Mouse (Mus musculus) hindbrain, embryonic 15.5 days (tissue): ENCODE measurements around the gene Fam98a. TPM values are rescaled to one million over a fixed set of nuclear protein-coding genes. Genes with fewer than 3 reads are reported as not detected.

Experiments used
- ATAC-seq: fragments of 200-750 bp; cut with Nextera tagmentation; 2 replicates; pipeline ENCODE4 v1.8.0; 2017; ENCODE audit warnings: low read depth, moderate number of reproducible peaks, moderate TSS enrichment; ENCODE audit not compliant: low FRiP score
- H3K27ac ChIP-seq: fragments of 300-500 bp; sonication (generic); replicated peaks from 2 replicates; pipeline ENCODE4 v1.5.1; 2015; ENCODE audit warnings: mild to moderate bottlenecking, inconsistent platforms
- H3K27me3 ChIP-seq: fragments of 300-500 bp; sonication (generic); 2 replicates; pipeline ENCODE4 v1.6.1; 2015; ENCODE audit warnings: control low read depth, inconsistent platforms
- H3K36me3 ChIP-seq: fragments of 300-500 bp; sonication (generic); 2 replicates; pipeline ENCODE4 v1.6.1; 2015; ENCODE audit warnings: control low read depth, inconsistent platforms
- H3K4me1 ChIP-seq: fragments of 300-500 bp; sonication (generic); replicated peaks from 2 replicates; pipeline ENCODE4 v1.6.1; 2015; ENCODE audit warnings: control low read depth, inconsistent platforms
- H3K4me2 ChIP-seq: fragments of 300-500 bp; sonication (generic); 2 replicates; pipeline ENCODE4 v1.6.1; 2015; ENCODE audit warnings: moderate library complexity, mild to moderate bottlenecking, inconsistent platforms
- H3K4me3 ChIP-seq: fragments of 300-500 bp; sonication (generic); 2 replicates; pipeline ENCODE4 v1.5.1; 2015; ENCODE audit warnings: mild to moderate bottlenecking, inconsistent platforms
- H3K9ac ChIP-seq: fragments of 300-500 bp; sonication (generic); 2 replicates; pipeline ENCODE4 v1.6.1; 2015; ENCODE audit warnings: inconsistent platforms
- H3K9me3 ChIP-seq: fragments of 300-500 bp; sonication (generic); 2 replicates; pipeline ENCODE4 v1.6.1; 2016; ENCODE audit warnings: control low read depth, inconsistent platforms
- WGBS: fragments of 180-500 bp; shearing (Covaris S2); methylation state at CpG from one replicate; pipeline ENCODE4 v1.1.7; 2015; 5-methylcytosine and 5-hydroxymethylcytosine counted together
- polyA plus RNA-seq: library from polyadenylated mRNA; unstranded; fragments of >200 nt; fragmentation: Nextera tagmentation; extraction: Ambion mirVana; gene quantifications from 2 replicates; pipeline ENCODE4 v1.2.1, GENCODE M21; 2015

The Fam98a gene
- polyA plus RNA-seq, 1 experiment from 2014 or later = 26.5 TPM

GRCm38 (mm10) chr17:75518181-75518901 lies 33.4 kb downstream of the Fam98a start:
- no peak overlapping the region for H3K4me2 ChIP-seq
- H3K4me3 ChIP-seq = no peak overlapping the region
- H3K9ac ChIP-seq = no peak overlapping the region
- WGBS = 71% methylated on average over 8 of the region's 8 CpGs
- H3K9me3 ChIP-seq = no peaks in the 10 kb centered on the region
- H3K4me1 ChIP-seq = 0 out of 2 replicates have a peak, but pooled peaks cover 3% of the 10 kb centered on the region
- H3K36me3 ChIP-seq = no peaks in the 10 kb centered on the region
- H3K27me3 ChIP-seq = no peaks in the 10 kb centered on the region
- H3K27ac ChIP-seq = no peak overlapping the region
- no peak for ATAC-seq

- ATAC-seq = no peak
- Histone ChIP-seq H3K9me3 (no peaks in the 10 kb centered on the region), H3K36me3 (no peaks in the 10 kb centered on the region), H3K27me3 (no peaks in the 10 kb centered on the region), H3K4me2 (no peak overlapping the region), H3K4me1 (no peaks in the 10 kb centered on the region), H3K4me3 (no peak overlapping the region), H3K27ac (no peak overlapping the region), H3K9ac (no peak overlapping the region)
- WGBS = 66% methylated on average over 4 of the region's 4 CpGs
Observed at GRCm38 (mm10) chr17:75516591-75516990, 35.2 kb downstream of the Fam98a start.

GRCm38 (mm10) chr17:75509257-75509656 lies 42.5 kb downstream of the Fam98a start:
- H3K4me2 ChIP-seq = no peak overlapping the region
- no peaks in the 10 kb centered on the region for H3K9me3 ChIP-seq
- H3K27me3 ChIP-seq = no peaks in the 10 kb centered on the region
- H3K4me1 ChIP-seq = no peaks in the 10 kb centered on the region
- H3K27ac ChIP-seq = no peak overlapping the region
- H3K9ac ChIP-seq = no peak overlapping the region
- no peak for ATAC-seq
- H3K4me3 ChIP-seq = no peak overlapping the region
- no peaks in the 10 kb centered on the region for H3K36me3 ChIP-seq
- WGBS = 86% methylated on average over 5 of the region's 5 CpGs

GRCm38 (mm10) chr17:75506708-75507641 lies 44.8 kb downstream of the Fam98a start:
- no peak overlapping the region for H3K4me3 ChIP-seq
- H3K27ac ChIP-seq = no peak overlapping the region
- 77% methylated on average over 10 of the region's 10 CpGs for WGBS
- no peak for ATAC-seq
- no peaks in the 10 kb centered on the region for H3K27me3 ChIP-seq
- no peak overlapping the region for H3K4me2 ChIP-seq
- no peak overlapping the region for H3K9ac ChIP-seq
- no peaks in the 10 kb centered on the region for H3K36me3 ChIP-seq
- H3K4me1 ChIP-seq = no peaks in the 10 kb centered on the region
- H3K9me3 ChIP-seq = no peaks in the 10 kb centered on the region

GRCm38 (mm10) chr17:75506097-75506675 lies 45.6 kb downstream of the Fam98a start:
- WGBS = 89% methylated on average over 10 of the region's 10 CpGs

GRCm38 (mm10) chr17:75505053-75505452 lies 46.7 kb downstream of the Fam98a start:
- no peak for ATAC-seq
- Histone ChIP-seq H3K36me3 (no peaks in the 10 kb centered on the region), H3K4me3 (no peak overlapping the region), H3K4me1 (no peaks in the 10 kb centered on the region), H3K9me3 (no peaks in the 10 kb centered on the region), H3K27ac (no peak overlapping the region), H3K27me3 (no peaks in the 10 kb centered on the region), H3K9ac (no peak overlapping the region), H3K4me2 (no peak overlapping the region)
- 93% methylated on average over 5 of the region's 5 CpGs for WGBS

More at GRCm38 (mm10) chr17:75506097-75506675, 45.6 kb downstream of the Fam98a start:
- Histone ChIP-seq H3K27me3 (no peaks in the 10 kb centered on the region), H3K27ac (no peak overlapping the region), H3K4me1 (no peaks in the 10 kb centered on the region), H3K4me2 (no peak overlapping the region), H3K9me3 (no peaks in the 10 kb centered on the region), H3K36me3 (no peaks in the 10 kb centered on the region), H3K4me3 (no peak overlapping the region), H3K9ac (no peak overlapping the region)
- ATAC-seq = no peak

- no peaks in the 10 kb centered on the region for H3K9me3 ChIP-seq
- H3K27me3 ChIP-seq = no peaks in the 10 kb centered on the region
- no peak overlapping the region for H3K4me2 ChIP-seq
- no peak overlapping the region for H3K27ac ChIP-seq
- no peaks in the 10 kb centered on the region for H3K36me3 ChIP-seq
- ATAC-seq = no peak
- H3K9ac ChIP-seq = no peak overlapping the region
- WGBS = 91% methylated on average over 3 of the region's 3 CpGs
- H3K4me1 ChIP-seq = no peaks in the 10 kb centered on the region
- H3K4me3 ChIP-seq = no peak overlapping the region
Observed at GRCm38 (mm10) chr17:75503031-75503430, 48.7 kb downstream of the Fam98a start.

GRCm38 (mm10) chr17:75498241-75498651 lies 53.5 kb downstream of the Fam98a start:
- WGBS = 80% methylated on average over 6 of the region's 6 CpGs
- Histone ChIP-seq H3K9me3 (no peaks in the 10 kb centered on the region), H3K27me3 (no peaks in the 10 kb centered on the region), H3K4me3 (no peak overlapping the region), H3K4me1 (no peaks in the 10 kb centered on the region), H3K27ac (no peak overlapping the region), H3K36me3 (no peaks in the 10 kb centered on the region), H3K9ac (no peak overlapping the region), H3K4me2 (no peak overlapping the region)
- ATAC-seq = no peak

GRCm38 (mm10) chr17:75495213-75495612 lies 56.5 kb downstream of the Fam98a start:
- H3K4me3 ChIP-seq = no peak overlapping the region
- H3K27me3 ChIP-seq = no peaks in the 10 kb centered on the region
- no peak overlapping the region for H3K4me2 ChIP-seq
- 88% methylated on average over 4 of the region's 4 CpGs for WGBS
- H3K4me1 ChIP-seq = no peaks in the 10 kb centered on the region
- no peak for ATAC-seq
- H3K36me3 ChIP-seq = no peaks in the 10 kb centered on the region
- no peaks in the 10 kb centered on the region for H3K9me3 ChIP-seq
- H3K27ac ChIP-seq = no peak overlapping the region
- H3K9ac ChIP-seq = no peak overlapping the region

Other genes with a start within 250 kb of the Fam98a start
- 5.2 and 7.7 TPM in 2 replicates for gene Rasgrp3, start 116.0 kb downstream of the Fam98a start, polyA plus RNA-seq